Mouse (Mus musculus): Measurements from ENCODE around the gene Adat1. TPM values are rescaled to one million over a fixed set of nuclear protein-coding genes. Genes with fewer than 3 reads are reported as not detected.

Gene Adat1
- total RNA-seq, 2 experiments from 2014 or later: 1.4 to 2.1 TPM

DNA sequence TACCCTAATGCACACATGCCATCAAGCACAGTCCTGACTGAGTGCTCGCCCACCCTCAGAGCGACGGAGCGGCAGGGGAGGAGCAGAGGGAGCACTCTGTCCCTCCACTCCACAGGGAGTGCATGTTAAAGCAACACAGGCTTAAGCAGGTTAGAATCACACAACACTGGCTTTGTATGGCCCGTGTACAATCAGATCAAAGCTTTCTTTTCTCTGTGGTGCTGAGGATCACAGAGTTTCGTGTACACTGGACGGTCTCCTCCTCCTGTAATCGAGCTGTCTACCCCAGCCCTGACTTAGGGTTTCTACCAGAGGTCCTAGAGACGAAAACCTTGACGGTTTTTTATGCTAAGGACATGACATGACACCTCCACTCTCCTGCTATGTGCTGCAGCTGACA is 23.6 kb downstream of the Adat1 start:
- no peak for DNase-seq

DNA sequence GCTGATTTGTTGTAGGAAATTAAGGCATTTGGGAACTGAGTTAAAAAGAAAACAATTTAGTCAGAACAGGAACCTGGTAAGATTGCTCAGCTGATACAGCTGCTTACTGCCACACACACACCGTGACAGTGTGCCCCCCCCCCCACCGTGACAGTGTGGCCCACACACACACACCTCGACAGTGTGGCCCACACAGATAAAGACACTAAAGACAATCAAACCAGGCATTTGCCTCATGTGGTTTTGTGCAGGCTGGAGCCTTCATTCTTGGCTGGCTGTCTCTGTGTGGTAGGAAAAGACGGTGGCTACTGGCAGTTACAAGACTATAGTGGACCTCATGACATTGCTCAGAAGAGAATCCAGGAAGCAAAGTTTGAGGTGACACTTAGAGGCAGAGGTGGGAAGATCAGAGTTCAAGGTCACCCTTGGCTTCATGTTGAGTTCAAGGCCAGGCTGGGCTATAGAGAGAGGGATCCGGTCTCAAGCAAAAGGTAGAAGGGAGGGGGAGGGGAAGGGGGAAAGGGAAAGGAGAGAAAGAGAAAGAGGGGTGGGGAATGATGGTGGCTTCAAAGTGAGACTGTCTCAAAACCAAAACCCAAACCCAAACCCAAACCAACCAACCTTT is 24.7 kb downstream of the Adat1 start:
- no peak for DNase-seq

DNA sequence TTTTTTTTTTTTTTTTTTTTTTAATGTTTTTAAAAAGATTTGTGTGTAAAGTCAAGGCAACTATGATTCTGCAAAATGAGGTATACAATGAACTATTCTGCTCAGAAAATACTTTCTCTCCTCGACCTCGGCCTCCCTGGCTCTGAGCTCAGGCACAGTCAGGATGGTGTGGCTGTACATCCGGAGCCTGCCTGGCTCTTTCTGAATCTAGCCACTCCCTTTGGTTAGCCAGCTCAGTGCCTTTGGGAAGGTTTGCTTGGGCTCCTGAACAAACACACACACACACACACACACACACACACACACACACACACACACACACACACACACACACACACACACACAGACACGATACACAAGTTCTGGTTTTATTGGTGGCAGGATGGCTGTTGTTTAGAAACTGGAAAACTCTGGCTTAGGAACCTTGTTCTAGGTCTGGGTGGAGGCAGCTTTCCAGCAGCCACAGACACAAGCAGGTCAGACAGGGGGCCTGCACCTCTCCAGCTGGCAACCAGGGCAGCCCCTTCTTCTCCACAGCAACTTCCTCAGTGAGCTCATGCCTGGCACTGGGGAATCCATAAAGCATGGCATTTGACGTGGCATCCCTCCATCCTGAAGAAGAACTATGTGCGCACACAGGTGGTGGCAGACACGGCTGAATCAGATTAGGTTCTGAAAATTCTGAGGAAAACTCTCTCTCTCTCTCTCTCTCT is 27.1 kb downstream of the Adat1 start:
- DNase-seq: no peak

DNA sequence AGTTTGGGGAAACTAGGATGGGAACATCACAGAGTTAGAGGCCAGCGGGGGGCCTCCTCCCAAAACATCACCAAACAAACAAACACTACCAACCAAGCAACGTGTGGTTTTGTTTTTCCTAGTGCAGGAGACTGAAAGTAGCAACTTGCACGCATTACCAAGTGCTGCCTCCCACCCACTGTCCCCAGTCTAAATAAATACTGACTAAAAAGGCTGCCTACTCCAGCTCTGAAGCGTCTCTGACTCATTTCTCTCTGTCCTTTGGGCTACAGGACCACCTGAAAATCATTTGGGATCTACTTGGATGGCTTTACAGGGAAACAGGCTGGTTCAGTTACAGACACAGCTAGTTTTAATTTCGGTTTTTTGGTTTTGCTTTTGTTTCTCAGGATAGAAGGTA is 27.8 kb downstream of the Adat1 start:
- no peak for DNase-seq

DNA sequence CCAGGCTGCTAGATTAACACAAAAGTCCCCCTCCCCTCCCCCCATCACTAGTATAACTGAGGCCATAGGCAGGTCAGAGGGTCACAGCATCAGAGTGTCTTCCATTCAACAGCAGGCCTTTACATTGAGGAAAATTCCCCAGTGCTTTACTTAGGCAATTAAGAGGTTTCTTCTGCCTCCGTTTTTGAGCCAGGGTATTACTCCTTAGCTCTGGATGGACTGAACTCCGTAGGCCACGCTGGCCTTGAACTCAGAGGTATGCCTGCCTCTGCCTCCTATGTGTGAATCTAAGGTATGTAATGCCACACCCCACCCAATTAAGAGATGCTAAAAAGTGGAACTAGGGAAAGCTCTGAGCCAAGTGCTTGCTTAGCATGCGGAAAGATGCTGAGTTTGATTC is 28.6 kb downstream of the Adat1 start:
- DNase-seq: no peak

DNA sequence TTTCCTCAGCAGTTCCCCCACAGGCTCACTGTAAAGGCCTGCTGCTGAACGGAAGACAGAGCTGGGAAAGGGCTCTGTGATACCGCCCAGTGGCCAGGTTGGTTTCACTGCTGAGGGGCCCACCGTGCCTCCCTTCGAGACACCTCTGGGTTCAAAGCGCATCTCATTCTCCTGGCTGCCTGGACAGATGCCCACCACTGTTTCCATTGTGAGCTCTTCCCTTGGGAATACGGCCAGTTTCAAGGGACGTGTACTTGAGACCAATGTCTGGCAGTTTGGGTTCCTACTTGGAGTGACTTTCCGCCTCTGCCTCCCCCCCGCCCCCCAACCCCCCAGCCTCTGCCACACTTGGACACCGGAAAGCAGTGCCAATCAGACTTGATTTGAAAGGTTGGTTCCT is 29.0 kb downstream of the Adat1 start:
- DNase-seq: no peak

DNA sequence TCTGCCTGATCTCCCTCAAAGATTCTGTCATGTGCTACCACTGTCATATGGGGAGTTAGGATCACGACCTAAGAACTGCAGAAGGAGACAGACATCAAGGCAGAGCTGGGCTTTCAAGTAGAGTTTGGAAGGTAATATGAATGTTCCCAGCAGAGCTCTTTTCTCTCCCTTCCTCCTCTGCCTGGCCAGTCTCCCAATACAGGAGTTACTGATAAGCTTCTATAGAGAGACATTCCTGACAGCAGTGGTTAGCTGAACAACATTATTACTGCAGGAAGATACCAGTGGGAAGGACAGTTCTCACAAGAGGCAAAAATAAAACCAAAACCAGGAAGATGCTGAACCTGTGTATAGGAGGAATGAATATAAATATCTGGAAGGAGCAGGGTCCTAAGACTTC is 29.5 kb downstream of the Adat1 start:
- no peak for DNase-seq

DNA sequence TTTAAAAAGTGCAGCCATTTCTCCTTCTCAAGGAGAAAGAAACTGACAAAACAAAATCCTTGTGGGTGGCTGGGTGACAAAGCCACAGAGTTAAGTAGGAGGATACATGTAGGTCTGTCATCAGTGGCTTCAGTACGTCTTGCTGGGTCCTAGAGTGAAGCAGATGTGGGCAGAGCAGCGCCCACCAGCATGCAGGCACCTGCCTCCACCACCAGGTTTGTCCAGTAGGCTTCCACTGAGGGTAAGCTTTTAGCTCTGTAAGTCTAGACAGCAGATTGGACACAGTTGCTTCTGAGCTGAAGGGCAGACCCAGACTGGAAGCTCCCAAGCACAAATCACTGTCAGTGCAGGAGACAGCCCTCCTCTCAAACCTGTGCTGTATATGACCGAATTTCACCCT is 30.8 kb downstream of the Adat1 start:
- DNase-seq: no peak

DNA sequence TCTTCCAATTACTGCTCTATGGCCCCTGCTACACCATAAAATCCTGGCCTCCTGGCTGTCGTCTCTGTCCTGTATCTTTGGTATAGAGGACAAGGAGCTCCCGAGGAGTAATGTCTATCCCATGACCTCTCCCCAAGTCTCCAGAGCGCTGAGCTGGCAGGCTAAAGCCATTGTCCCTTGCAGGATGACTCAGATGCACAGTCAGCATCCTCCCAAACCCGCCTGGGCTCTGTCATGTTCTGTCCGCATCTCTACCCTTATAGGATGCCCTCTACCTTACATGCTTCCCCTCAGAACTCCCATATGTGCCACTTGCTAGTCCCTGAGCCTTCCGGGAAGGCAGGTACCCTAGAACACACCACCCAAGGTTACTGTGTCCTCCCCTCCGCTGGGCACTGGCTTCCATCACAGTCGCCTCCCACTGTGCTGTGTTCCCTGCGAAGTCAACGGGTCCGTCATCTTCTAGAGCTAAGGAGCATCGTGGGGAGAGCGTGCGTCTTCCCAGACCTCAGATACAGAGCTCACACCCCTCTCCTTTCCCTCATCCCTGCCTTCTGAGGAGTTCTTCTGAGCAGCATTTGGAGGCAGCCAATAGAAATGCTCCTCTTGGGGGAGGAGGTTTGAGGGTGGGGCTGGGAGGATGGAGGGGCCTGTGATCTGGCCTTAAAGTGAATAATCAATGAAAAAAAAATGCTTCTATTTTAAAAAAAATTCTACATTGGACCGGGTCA is 31.3 kb downstream of the Adat1 start:
- no peak for DNase-seq

DNA sequence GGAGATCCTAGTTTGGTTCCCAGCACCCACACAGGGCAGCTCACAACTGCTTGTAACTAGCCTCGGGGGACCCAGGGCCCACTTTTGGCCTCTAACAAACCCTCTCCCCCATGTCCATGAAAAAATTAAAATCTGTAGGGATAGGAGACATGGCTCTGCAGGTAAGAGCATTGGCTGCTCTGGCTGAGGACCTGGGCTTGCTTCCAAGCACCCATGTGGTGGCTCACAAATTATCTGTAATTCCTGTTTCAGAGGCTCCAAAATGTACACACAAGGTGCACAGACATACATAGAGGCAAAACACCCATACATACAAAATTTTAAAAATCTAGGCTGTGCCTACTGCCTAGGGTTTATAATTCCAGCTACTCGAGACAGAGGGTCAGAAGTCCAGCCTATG is 34.9 kb downstream of the Adat1 start:
- no peak for DNase-seq

DNA sequence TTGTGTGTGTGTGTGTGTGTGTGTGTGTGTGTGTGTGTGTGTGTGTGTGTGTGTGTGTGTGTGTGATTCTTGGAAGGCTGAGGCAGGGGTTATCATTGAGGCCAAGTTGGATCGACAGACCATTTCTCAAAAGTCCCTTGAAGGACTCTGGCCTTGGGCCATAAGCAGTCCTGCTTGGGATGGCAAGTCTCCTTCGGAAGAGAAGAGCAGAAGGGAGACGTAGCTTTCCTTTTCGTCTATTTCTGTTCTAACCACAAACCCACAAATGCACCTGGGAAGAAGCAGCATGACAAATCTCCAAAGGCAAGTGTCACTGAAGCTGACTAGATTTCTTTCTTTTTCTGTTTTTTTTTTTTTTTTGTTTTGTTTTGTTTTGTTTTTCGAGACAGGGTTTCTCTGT is 36.2 kb downstream of the Adat1 start:
- DNase-seq: no peak

DNA sequence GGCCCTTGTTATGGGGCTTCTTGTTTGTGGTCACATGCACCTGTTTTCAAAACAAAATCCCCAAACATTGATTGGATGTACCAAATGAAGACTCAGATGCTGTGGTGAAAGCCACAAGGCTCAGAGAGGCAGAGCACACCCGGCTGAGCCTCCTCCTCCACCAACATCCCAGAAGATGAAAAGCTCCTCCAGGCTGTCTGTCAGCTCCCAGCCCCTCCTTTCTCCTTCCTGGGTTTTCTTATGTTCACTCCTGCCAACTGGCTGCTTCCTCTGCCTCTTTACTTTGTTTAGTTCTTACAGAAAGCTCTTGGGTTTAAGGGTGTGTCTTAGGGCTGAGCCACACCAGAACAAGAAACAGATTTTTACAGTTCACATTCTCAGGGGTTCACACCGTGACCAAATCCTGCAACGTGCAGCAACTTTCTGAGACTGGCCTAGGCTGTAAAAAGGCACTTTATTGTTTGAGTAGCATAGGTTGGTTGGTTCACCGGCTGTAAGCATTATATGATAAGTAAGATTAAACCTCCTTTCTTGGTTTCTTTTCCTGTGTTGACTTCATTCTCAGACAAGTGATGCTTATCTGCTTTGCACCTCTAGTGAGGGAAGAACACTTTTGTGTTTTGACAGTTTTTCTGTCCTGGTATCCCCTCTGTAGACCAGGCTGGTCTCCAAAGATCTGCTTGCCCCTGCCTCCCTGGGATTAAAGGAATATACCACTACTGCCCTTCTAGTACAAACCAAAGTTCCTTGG is 37.1 kb downstream of the Adat1 start:
- DNase-seq: no peak

DNA sequence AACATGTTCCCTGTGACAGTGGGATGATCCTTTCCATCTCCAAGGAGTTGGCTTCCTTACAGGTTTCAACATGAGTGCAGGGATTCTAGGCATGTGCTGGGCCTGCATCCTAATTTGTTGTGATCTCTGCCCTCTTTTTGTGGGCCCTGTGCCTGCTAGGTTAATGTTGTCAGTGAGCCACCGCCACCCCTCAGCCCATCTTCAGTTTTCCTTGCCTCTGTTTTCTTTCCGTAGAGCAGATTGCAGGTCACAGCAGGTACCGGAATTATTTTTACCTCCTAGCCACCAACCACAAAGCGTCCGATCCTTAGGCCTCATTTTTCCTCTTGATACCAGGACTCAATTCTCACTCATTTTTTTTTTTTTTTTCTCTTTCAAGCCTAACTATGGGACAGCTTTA is 40.2 kb downstream of the Adat1 start:
- DNase-seq: no peak

DNA sequence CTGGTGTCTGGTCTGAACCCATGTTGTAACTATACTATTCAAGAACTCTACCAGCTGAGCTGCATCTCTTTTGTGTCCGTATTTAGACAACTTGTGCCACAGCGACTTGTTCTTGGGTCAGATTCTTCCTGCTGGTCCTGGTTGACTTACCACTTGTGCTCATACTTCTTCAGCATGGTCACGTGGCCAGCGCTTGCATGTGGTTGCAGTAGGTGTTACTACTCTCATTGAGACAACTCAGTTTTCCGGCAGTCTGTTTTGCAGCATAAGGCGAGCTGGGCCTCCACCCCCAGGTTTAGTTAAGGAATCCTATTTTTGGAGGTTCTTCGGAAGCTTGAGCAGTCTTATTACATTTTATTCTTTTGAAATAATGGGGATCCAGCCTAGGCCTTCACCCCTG is 40.8 kb downstream of the Adat1 start:
- DNase-seq: no peak

DNA sequence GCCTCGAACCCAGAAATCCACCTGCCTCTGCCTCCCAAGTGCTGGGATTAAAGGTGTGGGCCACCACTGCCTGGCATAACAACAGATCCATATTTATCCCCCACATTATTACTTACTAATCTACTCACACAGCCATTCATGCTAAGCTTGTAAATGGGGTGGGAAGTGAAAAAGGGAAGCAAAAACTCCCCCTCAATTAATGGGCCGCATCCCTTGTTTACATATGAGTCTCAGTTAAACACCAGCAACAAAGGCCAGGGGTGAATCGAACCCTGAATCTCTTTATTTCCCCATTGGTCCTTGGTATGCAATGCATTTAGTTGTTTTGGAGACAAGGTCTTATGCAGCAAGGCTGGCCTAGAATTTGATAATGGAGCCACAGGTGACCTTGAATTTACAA is 41.3 kb downstream of the Adat1 start:
- no peak for DNase-seq

DNA sequence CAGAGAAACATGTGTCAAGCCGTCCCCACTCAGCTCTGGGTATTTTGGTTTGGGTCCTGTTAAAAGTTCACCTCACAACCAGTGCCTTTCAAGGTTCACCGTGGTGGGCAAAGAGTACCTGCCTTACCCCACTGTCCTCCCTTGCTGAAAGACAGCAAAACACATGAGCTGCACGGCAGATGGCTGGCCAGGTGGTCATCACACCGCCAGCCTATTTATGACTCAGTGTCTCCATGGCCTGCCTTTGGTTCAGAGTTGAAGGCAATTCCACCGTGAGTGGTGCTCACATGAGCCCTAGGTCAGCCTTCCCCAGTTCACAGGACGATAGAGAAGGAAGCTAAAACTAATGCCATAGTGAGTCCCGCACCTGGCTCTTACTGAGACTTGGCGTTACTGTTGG is 44.1 kb downstream of the Adat1 start:
- DNase-seq: no peak

DNA sequence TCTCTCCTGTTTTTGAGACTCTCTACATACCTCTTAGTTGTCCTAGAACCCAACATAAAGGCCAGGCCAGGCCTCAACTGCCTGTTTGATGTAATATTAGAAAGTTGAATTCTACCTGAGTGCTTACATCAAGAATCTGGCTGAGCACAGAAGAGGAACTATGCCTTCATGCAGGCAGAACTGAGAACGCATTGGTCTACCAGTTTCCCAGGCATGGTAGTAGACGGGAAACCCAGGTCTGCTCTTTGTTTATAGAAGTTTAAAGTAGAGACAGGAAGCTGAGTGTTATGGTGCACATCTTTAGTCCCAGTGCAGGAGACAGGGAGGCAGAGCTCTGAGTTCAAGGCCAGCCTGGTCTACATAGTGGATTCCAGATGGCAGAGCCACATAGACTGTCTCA is 45.0 kb downstream of the Adat1 start:
- no peak for DNase-seq

DNA sequence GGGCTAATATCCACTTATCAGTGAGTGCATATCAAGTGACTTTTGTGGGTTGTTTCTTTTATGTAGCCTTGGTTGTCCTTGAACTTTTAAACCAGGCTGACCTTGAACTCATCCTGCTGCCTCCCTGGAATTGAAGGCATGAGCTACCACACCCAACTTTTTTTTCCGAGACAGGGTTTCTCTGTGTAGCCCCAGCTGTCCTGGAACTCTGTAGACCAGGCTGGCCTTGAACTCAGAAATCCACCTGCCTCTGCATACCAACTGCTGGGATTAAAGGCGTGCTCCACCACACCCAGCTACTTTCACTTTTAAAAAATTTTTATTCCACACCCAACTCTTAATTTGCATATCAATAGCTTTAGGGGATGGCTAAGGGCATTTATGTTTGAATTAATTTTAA is 48.6 kb downstream of the Adat1 start:
- DNase-seq: no peak

DNA sequence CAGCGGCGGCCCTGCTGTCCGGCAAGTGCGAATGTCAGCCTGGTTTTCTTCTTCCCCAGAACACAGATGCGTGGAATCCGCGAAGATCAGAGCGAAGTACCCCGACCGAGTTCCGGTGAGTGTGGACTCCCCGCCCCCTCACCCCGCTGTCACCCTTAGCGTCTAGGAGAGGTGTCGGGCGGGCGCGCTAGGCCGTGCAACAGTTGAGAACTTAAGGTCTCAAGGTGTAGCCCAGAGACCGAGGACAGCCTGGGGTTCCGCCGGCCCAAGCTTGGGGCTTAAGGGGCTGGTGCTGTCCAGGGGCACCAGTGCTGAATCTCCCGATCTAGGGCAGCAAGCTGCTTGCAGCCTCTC is 51.0 kb downstream of the Adat1 start:
- DNase-seq: peak; percentile 59

DNA sequence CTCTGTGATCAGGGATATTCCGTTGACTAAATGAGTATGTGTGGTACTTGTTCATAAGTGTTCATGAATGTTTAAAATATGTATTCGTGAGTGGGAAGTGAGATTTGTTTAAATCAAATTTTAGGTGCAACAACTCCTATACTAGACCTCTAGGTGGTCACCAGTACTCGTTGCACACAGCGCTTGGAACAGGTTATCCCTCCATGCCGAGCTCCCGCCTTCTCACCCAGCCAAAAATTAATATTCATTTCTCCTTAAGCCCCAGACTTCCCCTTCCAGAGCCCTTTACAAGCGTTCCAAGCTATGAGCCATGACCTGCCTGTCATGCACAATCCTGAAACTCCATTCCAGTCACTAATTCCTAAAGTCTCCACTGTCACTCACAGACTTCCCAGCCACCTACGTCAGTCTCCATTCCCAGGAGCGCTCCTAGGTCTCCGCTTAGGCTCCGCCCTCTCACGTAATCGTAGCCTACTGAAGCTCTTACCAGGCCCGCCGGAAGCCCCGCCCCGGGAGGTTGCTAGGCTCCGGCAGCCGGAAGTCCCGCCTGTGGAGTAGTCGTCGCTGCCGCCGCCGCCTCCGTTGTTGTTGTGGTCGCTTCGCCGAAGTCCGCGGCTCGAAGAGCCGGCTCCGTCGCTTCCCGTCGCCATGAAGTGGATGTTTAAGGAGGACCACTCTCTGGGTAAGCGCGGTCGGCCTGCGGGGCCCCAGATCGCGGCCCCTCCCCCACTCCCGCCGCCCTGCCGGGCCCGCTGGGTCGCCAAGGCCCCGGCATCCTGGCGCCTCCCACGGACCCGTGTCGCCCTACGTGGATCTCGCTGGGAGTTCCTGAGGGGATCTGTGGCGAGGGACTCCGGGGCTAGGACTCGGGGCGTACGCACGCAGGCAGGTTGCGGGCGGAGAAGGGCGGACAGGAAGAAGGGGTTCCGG is 51.7 kb downstream of the Adat1 start, which contains the start of gene Gabarapl2:
TSS of gene Gabarapl2 (plus strand) at position 533 of the 930 bp plus-strand sequence.
- DNase-seq: peak; percentile 95

DNA sequence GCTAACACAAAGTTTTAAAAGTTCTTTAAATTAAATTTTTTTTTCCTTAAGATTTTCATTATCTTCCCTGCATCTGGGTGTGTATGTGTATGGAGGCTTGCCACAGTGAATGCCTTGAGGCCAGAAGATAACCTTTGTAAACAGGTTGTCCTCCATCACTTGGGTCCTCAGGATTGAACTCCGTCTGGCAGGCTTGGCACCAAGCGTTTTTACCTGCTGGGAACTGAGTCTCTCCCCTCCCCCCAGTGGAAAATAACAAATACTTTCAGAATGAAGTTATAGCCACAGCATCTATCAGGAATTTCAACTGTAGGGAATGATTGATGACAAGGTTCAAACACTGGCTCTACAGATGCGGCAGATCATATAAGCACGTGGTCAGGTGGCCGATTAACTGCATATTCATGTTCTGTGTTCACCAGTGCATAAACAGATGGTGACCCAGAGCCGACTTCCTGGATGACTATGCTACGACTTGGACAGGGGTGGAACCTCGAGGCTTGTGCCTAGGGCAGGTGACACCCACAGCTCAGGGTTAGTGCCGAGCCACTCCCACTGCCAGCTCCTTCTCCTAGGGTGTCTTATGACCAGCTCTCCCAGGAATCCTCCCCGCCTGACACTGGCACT is 52.5 kb downstream of the Adat1 start:
- DNase-seq: peak; percentile 20
